Mouse (Mus musculus) bone marrow macrophage, adult 2 months (primary cell): ENCODE measurements around the gene Trim31.

ENCODE experiments used
- CTCF ChIP-seq: IDR thresholded peaks from 2 replicates; pipeline ENCODE4 v1.5.1; 2012; ENCODE audit warnings: low read depth, mild to moderate bottlenecking, low read length, moderate library complexity
- POLR2A ChIP-seq: IDR thresholded peaks from 2 replicates; pipeline ENCODE4 v1.6.1; 2012; ENCODE audit warnings: mild to moderate bottlenecking, low read depth, low read length, borderline replicate concordance

DNA sequence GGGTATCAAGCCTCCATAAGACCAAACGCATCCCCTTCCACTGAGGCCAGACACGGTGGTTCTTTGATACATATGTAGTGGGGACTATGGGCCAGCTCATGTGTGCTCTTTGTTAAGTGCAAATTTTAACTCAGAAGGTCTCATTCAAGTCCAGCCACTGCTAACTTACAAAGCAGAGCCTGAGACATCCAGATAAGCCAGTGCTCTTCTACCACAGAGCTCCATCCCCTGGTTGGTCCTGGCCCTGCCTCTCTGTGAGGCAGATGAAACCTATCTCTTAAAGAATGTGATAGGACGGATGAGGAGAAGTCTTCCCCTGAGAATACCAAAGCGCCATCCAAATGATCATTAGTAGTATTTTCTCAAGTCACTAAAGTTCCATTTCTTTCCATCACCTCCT lies 1.5 kb downstream of the Trim31 start:
- no peak for TF ChIP-seq POLR2A
- TF ChIP-seq CTCF = no peak
